Mouse (Mus musculus): ENCODE measurements around the gene Gm7876. TPM values are rescaled to one million over a fixed set of nuclear protein-coding genes. Genes with fewer than 3 reads are reported as not detected.
"Not testable (repeated sequence)": the region's sequence is repeated elsewhere in the genome, so short reads cannot be mapped to it uniquely, and the experiment has no call there.

The Gm7876 gene
- polyA plus RNA-seq (2015; fragmentation: Nextera tagmentation; extraction: Ambion mirVana): not detected in 2 replicates

GRCm38 (mm10) chr14:4708938-4709337, at the start of gene Gm7876:
Gene Gm7876 (plus strand): TSS chr14:4709238.
- not testable (repeated sequence) for H3K27ac ChIP-seq (ENCODE audit: low read depth); ATAC-seq
- WGBS (ENCODE audit: insufficient replicate concordance): 63% methylated on average over 1 of the region's 2 CpGs

GRCm38 (mm10) chr14:4663892-4664291, 45.1 kb upstream of the Gm7876 start, which contains the start of gene Gm3239:
Gene Gm3239 (plus strand): TSS chr14:4664192.
- not testable (repeated sequence) for DNase-seq; H3K36me3 ChIP-seq (replicated peaks; ENCODE audit: insufficient read depth, low read length); H3K4me1 ChIP-seq (ENCODE audit: insufficient read depth); ATAC-seq; H3K27ac ChIP-seq (ENCODE audit: low read depth); H3K9ac ChIP-seq (replicated peaks); H3K4me3 ChIP-seq (ENCODE audit: low read depth, low read length); H3K4me2 ChIP-seq (ENCODE audit: low read depth, low read length); H3K9me3 ChIP-seq (ENCODE audit: low read length); H3K27me3 ChIP-seq (ENCODE audit: insufficient read depth, low read length)
- no CpG with 5 or more reads among the region's 2 CpGs for WGBS (ENCODE audit: insufficient replicate concordance)

More at GRCm38 (mm10) chr14:4708938-4709337, at the start of gene Gm7876:
- not testable (repeated sequence) for H3K4me2 ChIP-seq (ENCODE audit: low read depth, low read length); DNase-seq; H3K27me3 ChIP-seq (ENCODE audit: insufficient read depth, low read length); H3K36me3 ChIP-seq (replicated peaks; ENCODE audit: insufficient read depth, low read length); H3K4me1 ChIP-seq (ENCODE audit: insufficient read depth); H3K9ac ChIP-seq (replicated peaks); H3K9me3 ChIP-seq (ENCODE audit: low read length); H3K4me3 ChIP-seq (ENCODE audit: low read depth, low read length)

- H3K4me3 ChIP-seq (ENCODE audit: low read depth, low read length); DNase-seq; H3K36me3 ChIP-seq (replicated peaks; ENCODE audit: insufficient read depth, low read length); H3K9ac ChIP-seq (replicated peaks); H3K9me3 ChIP-seq (ENCODE audit: low read length); H3K4me2 ChIP-seq (ENCODE audit: low read depth, low read length); ATAC-seq; H3K27ac ChIP-seq (ENCODE audit: low read depth); H3K4me1 ChIP-seq (ENCODE audit: insufficient read depth); H3K27me3 ChIP-seq (ENCODE audit: insufficient read depth, low read length): not testable (repeated sequence)
- WGBS (ENCODE audit: insufficient replicate concordance): 6% methylated on average over 2 of the region's 47 CpGs
Measured at GRCm38 (mm10) chr14:4726038-4726880, 17.2 kb downstream of the Gm7876 start, which contains the start of gene Gm3252. Gene Gm3252 (plus strand): TSS chr14:4726775.

Other genes starting within 250 kb of the Gm7876 start
- not detected in 2 replicates for gene Gm3182, start 227.5 kb upstream of the Gm7876 start, polyA plus RNA-seq (2015; fragmentation: Nextera tagmentation; extraction: Ambion mirVana)
- not detected in 2 replicates for gene Gm3047, start 153.8 kb upstream of the Gm7876 start, polyA plus RNA-seq (2015; fragmentation: Nextera tagmentation; extraction: Ambion mirVana)
- not detected in 2 replicates for gene Gm8159, start 76.9 kb upstream of the Gm7876 start, polyA plus RNA-seq (2015; fragmentation: Nextera tagmentation; extraction: Ambion mirVana)
- gene Gm3239, start 45.0 kb upstream of the Gm7876 start, polyA plus RNA-seq (2015; fragmentation: Nextera tagmentation; extraction: Ambion mirVana): not detected in 2 replicates
- not detected in 2 replicates for gene Gm3252, start 17.5 kb downstream of the Gm7876 start, polyA plus RNA-seq (2015; fragmentation: Nextera tagmentation; extraction: Ambion mirVana)
- gene Gm9602, start 67.1 kb downstream of the Gm7876 start, polyA plus RNA-seq (2015; fragmentation: Nextera tagmentation; extraction: Ambion mirVana): not detected in 2 replicates
- gene Gm3269, start 128.9 kb downstream of the Gm7876 start, polyA plus RNA-seq (2015; fragmentation: Nextera tagmentation; extraction: Ambion mirVana): not detected in 2 replicates
- not detected in 2 replicates for gene Gm3264, start 146.3 kb downstream of the Gm7876 start, polyA plus RNA-seq (2015; fragmentation: Nextera tagmentation; extraction: Ambion mirVana)
- gene Gm3278, start 183.2 kb downstream of the Gm7876 start, polyA plus RNA-seq (2015; fragmentation: Nextera tagmentation; extraction: Ambion mirVana): not detected in 2 replicates

Data from liver, postnatal 0 days (tissue).